Mouse (Mus musculus) MEL (cell line): Measurements from ENCODE around the gene Mrps34. TPM values are rescaled to one million over a fixed set of nuclear protein-coding genes. Genes with fewer than 3 reads are reported as not detected.

Experiments
- DNase-seq: peaks from one replicate; pipeline ENCODE4 v3.0.0; 2011; ENCODE audit warnings: low read depth, low spot score
- H3K27ac ChIP-seq: 2 replicates; pipeline ENCODE4 v1.5.1; 2012; ENCODE audit warnings: low read depth, mild to moderate bottlenecking, control low read depth, low read length, moderate library complexity; ENCODE audit not compliant: control insufficient read depth
- H3K27me3 ChIP-seq, 2 experiments: fragments of 150-350 bp in 1 of 2; sonication (generic) in 1 of 2; 2 replicates each; pipeline ENCODE4 v1.6.1; 2012; ENCODE audit warnings: low read length in 2 of 2, mild to moderate bottlenecking in 2 of 2, improper control_type of control experiment in 1 of 2, moderate library complexity in 1 of 2; ENCODE audit not compliant: insufficient read depth in 2 of 2, control insufficient read depth in 1 of 2
- H3K36me3 ChIP-seq, 2 experiments: 2 replicates each; pipeline ENCODE4 v1.6.1; 2012 to 2014; ENCODE audit warnings: low read length in 2 of 2, improper control_type of control experiment in 1 of 2, inconsistent platforms in 1 of 2, mild to moderate bottlenecking in 1 of 2; ENCODE audit not compliant: insufficient read depth in 2 of 2, control insufficient read depth in 1 of 2
- H3K4me1 ChIP-seq, 2 experiments: fragments of 150-350 bp in 1 of 2; sonication (generic) in 1 of 2; 2 replicates each; pipeline ENCODE4 v1.6.1; 2012; ENCODE audit warnings: low read length in 2 of 2, improper control_type of control experiment in 1 of 2, mild to moderate bottlenecking in 1 of 2; ENCODE audit not compliant: insufficient read depth in 2 of 2, control insufficient read depth in 1 of 2
- H3K4me3 ChIP-seq, 2 experiments: fragments of 150-350 bp in 1 of 2; sonication (generic) in 1 of 2; 2 replicates each; pipeline ENCODE4 v1.5.1; 2012; ENCODE audit warnings: low read depth in 2 of 2, low read length in 2 of 2, mild to moderate bottlenecking in 2 of 2, moderate library complexity in 2 of 2, control low read depth in 1 of 2, improper control_type of control experiment in 1 of 2; ENCODE audit not compliant: control insufficient read depth in 1 of 2, insufficient read depth in 1 of 2
- H3K79me2 ChIP-seq: 2 replicates; pipeline ENCODE4 v1.6.1; 2012; ENCODE audit warnings: mild to moderate bottlenecking, low read length, moderate library complexity; ENCODE audit not compliant: control insufficient read depth, poor library complexity, insufficient read depth
- H3K9ac ChIP-seq: 2 replicates; pipeline ENCODE4 v1.6.1; 2012; ENCODE audit warnings: low read depth, mild to moderate bottlenecking, control low read depth, low read length, moderate library complexity; ENCODE audit not compliant: control insufficient read depth, poor library complexity, severe bottlenecking
- H3K9me3 ChIP-seq: fragments of 150-350 bp; sonication (generic); replicated peaks from 2 replicates; pipeline ENCODE4 v1.6.1; 2012; ENCODE audit warnings: mild to moderate bottlenecking, low read length, improper control_type of control experiment, moderate library complexity; ENCODE audit not compliant: insufficient read depth
- BHLHE40 ChIP-seq: IDR thresholded peaks from 2 replicates; pipeline ENCODE4 v1.6.1; 2012; ENCODE audit warnings: low read depth, mild to moderate bottlenecking, inconsistent platforms, low read length, improper control_type of control experiment, borderline replicate concordance
- CHD2 ChIP-seq: IDR thresholded peaks from 2 replicates; pipeline ENCODE4 v1.6.1; 2011; ENCODE audit warnings: low read length, improper control_type of control experiment
- E2F4 ChIP-seq: IDR thresholded peaks from 2 replicates; pipeline ENCODE4 v1.6.1; 2011; ENCODE audit warnings: low read depth, low read length, improper control_type of control experiment, borderline replicate concordance
- ETS1 ChIP-seq: IDR thresholded peaks from 2 replicates; pipeline ENCODE4 v1.6.1; 2012; ENCODE audit warnings: low read depth, mild to moderate bottlenecking, inconsistent platforms, low read length, improper control_type of control experiment, moderate library complexity
- GABPA ChIP-seq: IDR thresholded peaks from 2 replicates; pipeline ENCODE4 v1.6.1; 2012; ENCODE audit warnings: low read depth, mild to moderate bottlenecking, inconsistent platforms, low read length, improper control_type of control experiment, moderate library complexity
- GATA1 ChIP-seq: IDR thresholded peaks from 2 replicates; pipeline ENCODE4 v1.6.1; 2011; ENCODE audit warnings: low read depth, low read length, improper control_type of control experiment
- MAX ChIP-seq: IDR thresholded peaks from 2 replicates; pipeline ENCODE4 v1.6.1; 2011; ENCODE audit warnings: low read length, improper control_type of control experiment
- MAZ ChIP-seq: IDR thresholded peaks from 2 replicates; pipeline ENCODE4 v1.6.1; 2012; ENCODE audit warnings: low read depth, mild to moderate bottlenecking, inconsistent platforms, low read length, improper control_type of control experiment
- MEF2A ChIP-seq: IDR thresholded peaks from 2 replicates; pipeline ENCODE4 v1.6.1; 2014; ENCODE audit warnings: low read depth, mild to moderate bottlenecking, inconsistent platforms, low read length, improper control_type of control experiment; ENCODE audit not compliant: poor library complexity, insufficient replicate concordance, severe bottlenecking; ENCODE audit errors: extremely low read depth
- MXI1 ChIP-seq: IDR thresholded peaks from 2 replicates; pipeline ENCODE4 v1.6.1; 2011; ENCODE audit warnings: mild to moderate bottlenecking, low read depth, low read length, improper control_type of control experiment
- MYB ChIP-seq: IDR thresholded peaks from 2 replicates; pipeline ENCODE4 v1.6.1; 2011; ENCODE audit warnings: mild to moderate bottlenecking, low read depth, low read length, improper control_type of control experiment
- NELFE ChIP-seq: IDR thresholded peaks from 2 replicates; pipeline ENCODE4 v1.6.1; 2011; ENCODE audit warnings: low read depth, low read length, improper control_type of control experiment
- RCOR1 ChIP-seq: IDR thresholded peaks from 2 replicates; pipeline ENCODE4 v1.6.1; 2012; ENCODE audit warnings: low read depth, mild to moderate bottlenecking, inconsistent platforms, low read length, improper control_type of control experiment
- SIN3A ChIP-seq: IDR thresholded peaks from 2 replicates; pipeline ENCODE4 v1.6.1; 2012; ENCODE audit warnings: low read length, improper control_type of control experiment, inconsistent platforms
- SMC3 ChIP-seq: IDR thresholded peaks from 2 replicates; pipeline ENCODE4 v1.6.1; 2011; ENCODE audit warnings: low read depth, low read length, improper control_type of control experiment
- ZKSCAN1 ChIP-seq: IDR thresholded peaks from 2 replicates; pipeline ENCODE4 v1.6.1; 2012; ENCODE audit warnings: low read depth, mild to moderate bottlenecking, inconsistent platforms, low read length, improper control_type of control experiment, moderate library complexity
- ZMIZ1 ChIP-seq: IDR thresholded peaks from 2 replicates; pipeline ENCODE4 v1.6.1; 2012; ENCODE audit warnings: low read depth, mild to moderate bottlenecking, inconsistent platforms, low read length, improper control_type of control experiment, moderate library complexity
- polyA plus RNA-seq, 2 experiments: library from polyadenylated mRNA; stranded (reverse) in 1 of 2; unstranded in 1 of 2; fragments of >175 nt in 1 of 2; fragments of >200 nt in 1 of 2; gene quantifications; 2 replicates each; pipeline versions ENCODE4 v1.2.1 to v1.2.4; 2012; ENCODE audit warnings: low replicate concordance in 2 of 2, low read depth in 1 of 2; ENCODE audit not compliant: insufficient read length in 2 of 2, insufficient read depth in 1 of 2, missing spikeins in 1 of 2
- total RNA-seq: library from RNA; depleted of rRNA; stranded (reverse); fragments of 300-350 nt; gene quantifications from 2 replicates; pipeline ENCODE4 v1.2.3, GENCODE M21; 2012

Mrps34 gene
- total and polyA plus RNA-seq, 3 experiments, result 74.8 to 82.0 TPM; not detected in 1

- Histone ChIP-seq H3K9ac (no peak overlapping the region), H3K27me3 (peaks cover 0 to 4% of the 10 kb centered on the region in 2 experiments; a peak in 2 of 4 replicates), H3K27ac (no peak overlapping the region), H3K9me3 (no peaks in the 10 kb centered on the region), H3K4me1 (peaks cover 0 to 15% of the 10 kb centered on the region in 2 experiments; a peak in 2 of 4 replicates), H3K4me3 (no peak overlapping the region), H3K79me2 (peaks cover 3% of the 10 kb centered on the region; the same call in 1 of the 2 replicates), H3K36me3 (peaks cover 0 to 13% of the 10 kb centered on the region in 2 experiments; a peak in 2 of 4 replicates)
- DNase-seq, result no peak
- TF ChIP-seq MXI1 (no peak), ZKSCAN1 (no peak), MAZ (no peak), RCOR1 (no peak), E2F4 (no peak), NELFE (no peak), ZMIZ1 (no peak), CHD2 (no peak), ETS1 (no peak), MAX (no peak), MYB (no peak), GABPA (no peak), MEF2A (no peak), SIN3A (no peak), GATA1 (no peak), SMC3 (no peak)
Measured at GRCm38 (mm10) chr17:24847386-24847785, 47.5 kb upstream of the Mrps34 start.

GRCm38 (mm10) chr17:24848600-24849031 lies 46.3 kb upstream of the Mrps34 start:
- peak; percentile 34; the same call in 1 of the 2 replicates for TF ChIP-seq GATA1
- TF ChIP-seq MXI1, result peak; percentile 43; the same call in 1 of the 2 replicates
- no peak for TF ChIP-seq BHLHE40
- Histone ChIP-seq H3K4me3 (peak overlapping the region in 1 of 2 experiments; percentile 81; a peak in 2 of 4 replicates), H3K9ac (peak overlapping the region; percentile 6), H3K79me2 (peaks cover 3% of the 10 kb centered on the region; the same call in 1 of the 2 replicates), H3K27me3 (no peaks in the 10 kb centered on the region), H3K27ac (peak overlapping the region; percentile 52), H3K9me3 (no peaks in the 10 kb centered on the region), H3K36me3 (peaks cover 0 to 13% of the 10 kb centered on the region in 2 experiments; a peak in 2 of 4 replicates), H3K4me1 (peaks cover 0 to 15% of the 10 kb centered on the region in 2 experiments; a peak in 2 of 4 replicates)
- DNase-seq, result peak; percentile 59
